Mouse (Mus musculus) lung, embryonic 15.5 days (tissue): Measurements from ENCODE around the gene Foxj2. TPM values are rescaled to one million over a fixed set of nuclear protein-coding genes. Genes with fewer than 3 reads are reported as not detected.

Experiments
- ATAC-seq: fragments of 200-750 bp; cut with Nextera tagmentation; 2 replicates; pipeline ENCODE4 v1.8.0; 2017; ENCODE audit warnings: moderate number of reproducible peaks, borderline replicate concordance; ENCODE audit not compliant: low FRiP score, low TSS enrichment; ENCODE audit errors: extremely low read depth
- H3K27ac ChIP-seq: fragments of 300-500 bp; sonication (generic); 2 replicates; pipeline ENCODE4 v1.5.1; 2015; ENCODE audit warnings: moderate library complexity, mild to moderate bottlenecking, inconsistent platforms
- H3K27me3 ChIP-seq: fragments of 300-500 bp; sonication (generic); 2 replicates; pipeline ENCODE4 v1.6.1; 2015; ENCODE audit warnings: inconsistent platforms
- H3K36me3 ChIP-seq: fragments of 300-500 bp; sonication (generic); 2 replicates; pipeline ENCODE4 v1.6.1; 2015; ENCODE audit warnings: inconsistent platforms
- H3K4me1 ChIP-seq: fragments of 300-500 bp; sonication (generic); 2 replicates; pipeline ENCODE4 v1.6.1; 2015; ENCODE audit warnings: inconsistent platforms
- H3K4me2 ChIP-seq: fragments of 300-500 bp; sonication (generic); 2 replicates; pipeline ENCODE4 v1.6.1; 2015; ENCODE audit warnings: inconsistent platforms, mild to moderate bottlenecking, moderate library complexity
- H3K4me3 ChIP-seq: fragments of 300-500 bp; sonication (generic); 2 replicates; pipeline ENCODE4 v1.5.1; 2015; ENCODE audit warnings: mild to moderate bottlenecking, inconsistent platforms
- H3K9ac ChIP-seq: fragments of 300-500 bp; sonication (generic); 2 replicates; pipeline ENCODE4 v1.6.1; 2015; ENCODE audit warnings: inconsistent platforms
- H3K9me3 ChIP-seq: fragments of 300-500 bp; sonication (generic); 2 replicates; pipeline ENCODE4 v1.6.1; 2016; ENCODE audit warnings: inconsistent platforms
- WGBS: fragments of 180-500 bp; shearing (Covaris S2); methylation state at CpG from one replicate; pipeline ENCODE4 v1.1.7; 2015; 5-methylcytosine and 5-hydroxymethylcytosine counted together
- polyA plus RNA-seq: library from polyadenylated mRNA; unstranded; fragments of >200 nt; fragmentation: Nextera tagmentation; extraction: Ambion mirVana; gene quantifications from 2 replicates; pipeline ENCODE4 v1.2.1, GENCODE M21; 2015

Foxj2 gene
- polyA plus RNA-seq: 5.1 and 5.8 TPM in 2 replicates

DNA sequence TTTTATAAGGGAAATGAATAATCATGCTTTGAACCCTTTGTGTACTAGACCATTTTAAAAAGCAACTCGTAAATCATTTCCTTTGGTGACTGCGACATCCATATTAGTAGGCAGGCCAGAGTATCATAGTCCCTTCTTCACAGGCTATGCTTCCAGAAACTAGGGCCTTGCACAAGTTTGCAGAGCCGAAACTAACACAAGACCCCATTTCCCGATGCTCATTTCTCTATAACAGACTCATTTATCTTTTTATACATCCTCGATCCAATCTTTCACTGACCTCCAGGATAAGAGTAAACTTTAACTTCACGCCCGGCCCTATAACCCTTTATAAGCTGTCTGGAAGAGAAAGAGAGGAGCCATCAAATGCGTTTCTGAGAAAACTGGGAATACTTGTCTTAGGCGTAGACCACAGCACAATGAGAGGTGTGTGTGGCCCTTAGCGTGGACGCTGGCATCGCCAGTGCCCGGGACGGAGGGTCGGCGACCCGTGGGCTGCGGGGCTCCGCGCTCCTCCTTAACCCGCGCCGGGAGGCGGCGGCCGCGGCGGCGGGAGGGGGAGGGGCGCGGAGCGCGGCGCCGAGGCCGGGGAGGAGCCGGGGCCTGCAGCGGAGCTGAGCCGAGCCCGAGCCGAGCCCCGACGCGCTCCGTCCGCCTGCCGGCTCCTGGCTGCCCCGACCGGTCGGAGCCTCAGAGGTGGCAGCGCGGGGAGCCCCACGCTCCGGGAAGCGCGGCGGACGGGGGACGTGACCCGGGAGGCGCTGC lies at the start of gene Foxj2:
Foxj2 (plus strand) TSS at position 609 of the 765 bp plus-strand sequence.
- Histone ChIP-seq H3K27me3 (no peaks in the 10 kb centered on the region), H3K9ac (peak within 1 kb of the TSS; percentile 93), H3K4me3 (peak within 1 kb of the TSS; percentile 89), H3K9me3 (no peaks in the 10 kb centered on the region), H3K27ac (peak within 1 kb of the TSS; percentile 80), H3K36me3 (no peaks in the 10 kb centered on the region), H3K4me2 (peak within 1 kb of the TSS; percentile 87), H3K4me1 (peaks cover 30% of the 10 kb centered on the region)
- 1% methylated on average over 38 of the region's 61 CpGs for WGBS
- peak; percentile 89 for ATAC-seq

DNA sequence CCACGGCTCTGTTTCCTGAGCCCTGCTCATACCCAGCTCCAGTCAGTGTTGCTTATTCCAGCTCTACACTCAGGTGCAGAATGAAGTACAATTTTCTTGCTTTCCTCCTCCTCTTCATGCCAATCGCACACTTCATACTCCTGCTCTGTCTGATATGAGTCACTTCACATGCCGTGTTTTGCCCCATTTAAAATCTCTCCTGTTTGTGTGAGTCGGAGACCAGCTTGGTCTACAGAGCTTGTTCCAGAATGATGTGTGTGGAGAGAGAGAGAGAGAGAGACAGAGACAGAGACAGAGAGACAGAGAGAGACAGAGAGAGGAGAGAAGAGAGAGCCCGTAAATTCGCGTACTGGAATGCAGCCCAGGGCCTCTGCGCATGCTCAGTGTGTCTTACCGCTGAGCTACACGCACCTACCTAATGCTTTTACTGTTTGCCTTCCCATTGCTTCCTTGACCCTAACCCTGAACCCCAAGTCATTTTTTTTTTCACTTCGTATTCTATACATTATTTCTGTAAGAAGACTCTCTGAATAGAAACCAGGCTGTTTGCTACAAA lies 48.9 kb upstream of the Foxj2 start:
- Histone ChIP-seq H3K27me3 (no peaks in the 10 kb centered on the region), H3K9me3 (no peaks in the 10 kb centered on the region), H3K36me3 (no peaks in the 10 kb centered on the region), H3K4me3 (no peak overlapping the region), H3K4me2 (no peak overlapping the region), H3K27ac (no peak overlapping the region), H3K4me1 (no peaks in the 10 kb centered on the region), H3K9ac (no peak overlapping the region)
- 82% methylated on average over 11 of the region's 11 CpGs for WGBS
- ATAC-seq: no peak

DNA sequence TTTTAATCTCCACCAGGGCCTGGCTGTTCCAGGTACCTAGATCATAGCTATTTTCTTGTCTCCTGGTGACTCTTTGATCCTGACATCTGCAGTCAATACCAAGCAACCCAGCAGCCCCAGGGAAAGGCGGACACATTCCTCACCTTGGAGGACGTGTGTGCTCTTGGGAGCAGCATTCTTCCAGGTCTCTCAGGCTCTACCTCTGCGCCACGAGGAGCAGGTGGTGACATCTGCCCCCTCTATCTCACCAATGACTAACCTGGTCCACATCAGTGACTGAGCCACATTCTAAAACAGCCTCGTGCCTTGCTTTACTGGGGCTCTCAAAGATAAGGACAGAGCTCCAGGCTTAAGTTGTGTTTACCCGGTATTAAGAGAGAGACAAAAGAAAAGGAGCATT lies 47.0 kb upstream of the Foxj2 start:
- H3K4me1 ChIP-seq: no peaks in the 10 kb centered on the region

DNA sequence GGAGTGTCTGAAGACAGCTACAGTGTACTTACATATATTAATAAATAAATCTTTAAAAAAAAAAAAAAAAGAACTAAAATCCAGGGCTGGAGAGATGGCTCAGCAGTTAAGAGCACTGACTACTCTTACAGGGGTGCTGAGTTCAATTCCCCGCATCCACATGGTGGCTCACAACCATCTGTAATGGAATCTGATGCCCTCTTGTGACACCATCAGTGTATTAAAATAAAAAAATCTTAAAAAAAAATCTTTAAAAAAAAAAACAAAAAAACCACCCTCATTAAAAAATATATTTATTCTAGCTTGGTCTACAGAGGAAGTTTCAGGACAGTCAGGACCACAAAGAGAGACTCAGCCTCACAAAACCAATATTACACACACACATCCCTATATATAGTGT lies 45.4 kb upstream of the Foxj2 start:
- Histone ChIP-seq H3K9me3 (no peaks in the 10 kb centered on the region), H3K27ac (no peak overlapping the region), H3K27me3 (no peaks in the 10 kb centered on the region), H3K9ac (no peak overlapping the region), H3K4me1 (no peaks in the 10 kb centered on the region), H3K4me2 (no peak overlapping the region), H3K4me3 (no peak overlapping the region), H3K36me3 (no peaks in the 10 kb centered on the region)
- WGBS: 94% methylated on average over 1 of the region's 1 CpGs
- no peak for ATAC-seq

More for the DNA sequence above, 47.0 kb upstream of the Foxj2 start:
- WGBS: 37% methylated on average over 6 of the region's 6 CpGs
- no peak overlapping the region for H3K4me3 ChIP-seq
- H3K27ac ChIP-seq: no peak overlapping the region
- no peak overlapping the region for H3K4me2 ChIP-seq
- no peak overlapping the region for H3K9ac ChIP-seq
- H3K27me3 ChIP-seq: no peaks in the 10 kb centered on the region
- H3K36me3 ChIP-seq: no peaks in the 10 kb centered on the region
- ATAC-seq: no peak
- no peaks in the 10 kb centered on the region for H3K9me3 ChIP-seq

DNA sequence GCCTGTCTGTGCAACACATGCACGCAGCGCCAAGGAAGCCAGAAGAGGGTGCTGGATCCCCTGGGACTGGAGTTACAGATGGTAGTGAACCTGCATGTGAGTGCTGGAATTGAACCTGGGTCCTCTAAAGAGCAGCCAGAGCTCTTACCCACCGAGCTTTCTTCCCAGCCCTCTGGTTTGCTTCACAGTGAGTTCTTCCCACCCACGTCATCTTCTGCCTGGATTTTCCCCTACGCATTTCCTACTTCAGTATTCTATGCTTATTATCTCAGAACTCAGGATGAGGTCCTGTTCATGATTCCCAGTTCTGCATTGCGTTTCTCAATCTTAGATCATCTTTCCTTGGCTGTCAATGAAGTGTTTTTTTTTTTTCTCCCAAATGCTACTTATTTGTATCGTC lies 43.7 kb upstream of the Foxj2 start:
- WGBS: 80% methylated on average over 7 of the region's 7 CpGs
- Histone ChIP-seq H3K9me3 (no peaks in the 10 kb centered on the region), H3K27me3 (no peaks in the 10 kb centered on the region), H3K4me2 (no peak overlapping the region), H3K4me1 (no peaks in the 10 kb centered on the region), H3K4me3 (no peak overlapping the region), H3K9ac (no peak overlapping the region), H3K27ac (no peak overlapping the region), H3K36me3 (no peaks in the 10 kb centered on the region)
- ATAC-seq: no peak

DNA sequence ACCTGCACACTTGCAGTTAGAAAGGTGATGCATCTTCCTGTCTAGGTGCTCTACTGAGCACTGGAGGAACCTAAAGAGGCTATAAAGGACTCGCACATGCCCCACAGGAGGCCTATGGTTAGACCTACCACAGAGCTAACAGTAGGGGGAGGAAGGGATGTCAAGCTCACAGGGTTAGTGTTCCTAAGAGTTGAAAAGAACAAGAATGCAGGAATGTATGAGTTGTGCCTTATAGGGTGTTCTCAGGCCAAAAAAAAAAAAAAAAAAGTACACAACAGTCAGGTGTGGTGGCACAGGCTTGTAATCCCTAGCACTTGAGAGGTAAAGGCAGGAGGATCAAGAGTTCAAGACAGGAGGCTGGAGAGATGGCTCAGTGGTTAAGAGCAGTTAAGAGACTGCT lies 39.8 kb upstream of the Foxj2 start:
- H3K27me3 ChIP-seq: no peaks in the 10 kb centered on the region
- H3K4me2 ChIP-seq: no peak overlapping the region
- no peaks in the 10 kb centered on the region for H3K9me3 ChIP-seq
- no peak overlapping the region for H3K27ac ChIP-seq
- no peak overlapping the region for H3K9ac ChIP-seq
- ATAC-seq: no peak
- WGBS: 38% methylated on average over 1 of the region's 1 CpGs
- no peak overlapping the region for H3K4me3 ChIP-seq
- no peaks in the 10 kb centered on the region for H3K36me3 ChIP-seq
- H3K4me1 ChIP-seq: 0 out of 2 replicates have a peak, but pooled peaks cover 6% of the 10 kb centered on the region

DNA sequence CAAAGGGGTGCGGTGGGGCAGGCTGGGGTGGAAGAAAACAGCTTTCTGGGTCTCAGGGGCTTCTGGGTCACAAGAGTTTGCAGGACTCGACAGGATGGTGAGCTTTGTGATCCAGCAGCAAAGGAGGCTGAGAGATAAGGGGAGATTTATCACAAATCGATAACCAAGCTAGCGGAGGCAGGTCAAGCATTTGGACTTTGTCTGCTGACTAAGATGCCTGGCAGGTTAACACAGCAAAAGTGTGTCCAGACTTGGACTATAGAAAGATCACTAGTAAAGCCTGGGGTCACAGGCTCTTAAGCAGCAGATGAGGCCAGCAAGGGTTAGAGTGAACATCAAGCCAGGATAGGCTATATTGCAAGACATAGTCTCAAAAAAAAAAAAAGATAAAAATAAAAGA lies 38.5 kb upstream of the Foxj2 start:
- no peak overlapping the region for H3K4me3 ChIP-seq
- H3K36me3 ChIP-seq: no peaks in the 10 kb centered on the region
- H3K27ac ChIP-seq: no peak overlapping the region
- ATAC-seq: no peak
- H3K4me2 ChIP-seq: no peak overlapping the region
- no peaks in the 10 kb centered on the region for H3K9me3 ChIP-seq
- no peaks in the 10 kb centered on the region for H3K27me3 ChIP-seq
- H3K9ac ChIP-seq: no peak overlapping the region
- H3K4me1 ChIP-seq: 0 out of 2 replicates have a peak, but pooled peaks cover 6% of the 10 kb centered on the region
- WGBS: 37% methylated on average over 4 of the region's 4 CpGs

DNA sequence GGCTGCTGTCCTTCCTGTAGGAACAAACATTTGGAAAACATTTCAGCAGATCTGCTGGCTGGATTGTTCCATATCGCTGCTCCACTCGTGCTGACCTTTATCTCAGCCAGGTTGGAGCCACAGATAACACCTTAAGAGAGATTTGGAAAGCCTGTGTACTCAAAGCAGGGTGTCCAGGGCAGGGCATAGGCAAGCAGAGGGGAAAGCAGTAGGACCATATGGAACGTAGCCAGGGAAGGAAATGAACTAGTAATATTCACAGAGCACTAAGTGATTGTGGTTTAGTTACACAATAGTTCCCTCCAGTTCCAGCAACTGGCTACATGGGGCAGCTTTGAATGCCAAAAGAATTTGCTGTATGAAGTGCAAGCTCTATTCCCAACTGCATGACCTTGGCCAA lies 37.5 kb upstream of the Foxj2 start:
- H3K27me3 ChIP-seq: no peaks in the 10 kb centered on the region
- H3K4me2 ChIP-seq: no peak overlapping the region
- H3K9ac ChIP-seq: no peak overlapping the region
- H3K4me3 ChIP-seq: no peak overlapping the region
- no peaks in the 10 kb centered on the region for H3K36me3 ChIP-seq
- no peak overlapping the region for H3K27ac ChIP-seq
- no peaks in the 10 kb centered on the region for H3K9me3 ChIP-seq
- ATAC-seq: peak; percentile 48; the same call in 1 of the 2 replicates
- H3K4me1 ChIP-seq: 0 out of 2 replicates have a peak, but pooled peaks cover 6% of the 10 kb centered on the region
- 31% methylated on average over 3 of the region's 3 CpGs for WGBS

DNA sequence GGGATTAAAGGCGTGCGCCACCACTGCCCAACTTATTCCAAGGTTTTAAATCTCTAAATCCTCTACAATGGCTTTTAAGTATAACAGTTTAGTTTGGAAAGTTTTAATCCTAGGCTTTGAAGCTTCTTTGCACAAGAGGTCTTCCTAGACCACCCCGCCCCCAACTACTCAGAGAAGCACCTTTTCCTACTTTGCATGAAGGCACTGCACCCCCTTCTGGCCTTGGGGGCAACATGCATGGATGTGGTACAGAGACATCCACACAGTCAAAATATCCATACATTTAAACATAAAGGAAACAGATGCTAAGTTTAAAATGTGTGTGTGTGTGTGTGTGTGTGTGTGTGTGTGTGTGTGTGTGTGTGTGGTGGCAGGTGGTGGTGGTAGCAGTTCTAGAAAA lies 34.8 kb upstream of the Foxj2 start:
- H3K4me2 ChIP-seq: no peak overlapping the region
- H3K4me1 ChIP-seq: 0 out of 2 replicates have a peak, but pooled peaks cover 6% of the 10 kb centered on the region
- H3K9me3 ChIP-seq: no peaks in the 10 kb centered on the region
- H3K9ac ChIP-seq: no peak overlapping the region
- no peaks in the 10 kb centered on the region for H3K36me3 ChIP-seq
- 100% methylated on average over 3 of the region's 3 CpGs for whole genome bisulfite sequencing
- H3K27ac ChIP-seq: no peak overlapping the region
- no peaks in the 10 kb centered on the region for H3K27me3 ChIP-seq
- H3K4me3 ChIP-seq: no peak overlapping the region
- no peak for ATAC-seq

DNA sequence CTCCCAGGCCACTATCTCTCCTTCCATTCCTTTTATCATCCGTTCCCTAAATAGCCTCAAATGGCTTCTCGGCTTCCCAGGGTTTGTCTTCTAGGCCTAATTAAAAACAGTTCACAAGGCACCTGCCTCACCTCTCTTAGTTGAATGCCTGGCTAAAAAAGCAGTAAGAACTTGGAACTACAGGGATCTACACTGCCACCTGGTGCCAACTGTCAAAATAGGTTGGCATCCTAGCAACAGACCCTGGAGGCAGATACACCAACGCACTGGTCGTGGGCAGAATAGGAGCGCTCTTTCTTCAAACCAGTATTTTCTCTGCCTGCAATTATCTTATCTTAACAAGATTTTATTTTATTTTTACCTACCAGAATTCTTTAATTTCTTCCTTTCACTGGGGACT lies 33.4 kb upstream of the Foxj2 start:
- ATAC-seq: no peak
- no peaks in the 10 kb centered on the region for H3K9me3 ChIP-seq
- no peak overlapping the region for H3K4me2 ChIP-seq
- no peak overlapping the region for H3K27ac ChIP-seq
- no peaks in the 10 kb centered on the region for H3K36me3 ChIP-seq
- H3K4me1 ChIP-seq: 0 out of 2 replicates have a peak, but pooled peaks cover 6% of the 10 kb centered on the region
- 31% methylated on average over 5 of the region's 5 CpGs for WGBS
- H3K4me3 ChIP-seq: no peak overlapping the region
- no peak overlapping the region for H3K9ac ChIP-seq
- H3K27me3 ChIP-seq: no peaks in the 10 kb centered on the region

DNA sequence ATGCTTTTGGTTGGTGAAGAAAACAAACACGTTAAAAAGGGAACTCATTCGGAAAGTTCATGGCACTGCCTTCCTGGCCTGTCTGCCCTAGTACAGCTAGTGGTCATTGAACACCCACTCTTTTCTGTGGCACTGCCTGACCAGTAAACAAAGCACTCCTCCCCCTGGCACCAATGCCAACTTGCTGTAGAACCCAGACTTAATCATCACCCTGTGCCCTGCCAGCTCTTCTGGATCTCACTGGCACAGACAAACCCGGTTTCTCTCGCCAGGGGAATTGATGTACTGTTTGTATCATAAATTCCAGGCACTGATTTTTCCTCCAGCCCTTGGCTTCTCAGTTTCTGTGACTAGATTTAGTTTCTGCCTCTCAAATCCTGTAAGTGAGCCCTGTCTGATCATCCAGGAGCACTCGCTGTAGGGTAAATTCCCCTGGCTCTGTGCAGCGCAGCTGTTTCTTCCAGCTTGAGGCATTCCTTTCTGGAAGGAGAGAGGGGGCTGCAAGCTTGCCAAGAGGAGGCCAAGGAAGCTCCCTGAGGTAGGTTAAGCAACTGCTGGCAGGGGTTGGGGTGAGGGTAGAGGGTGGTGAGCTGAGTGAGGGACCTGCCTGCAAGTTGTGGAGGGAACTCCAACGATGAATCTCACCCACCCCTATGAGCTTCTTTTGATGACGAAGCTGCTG lies 24.3 kb upstream of the Foxj2 start:
- no peaks in the 10 kb centered on the region for H3K9me3 ChIP-seq
- no peak overlapping the region for H3K4me3 ChIP-seq
- 58% methylated on average over 8 of the region's 8 CpGs for WGBS
- H3K27me3 ChIP-seq: no peaks in the 10 kb centered on the region
- H3K27ac ChIP-seq: no peak overlapping the region
- no peaks in the 10 kb centered on the region for H3K36me3 ChIP-seq
- H3K4me2 ChIP-seq: no peak overlapping the region
- no peak for ATAC-seq
- H3K4me1 ChIP-seq: no peaks in the 10 kb centered on the region
- H3K9ac ChIP-seq: no peak overlapping the region
